Mouse (Mus musculus) cerebellum, adult 18-20 months (tissue): ENCODE measurements at regions not wholly inside any gene's neighbourhood (a gene's known extent, or its start where the extent isn't known, plus 50 kb on each side); places are given as distances from the start of the nearest gene placed in this dataset.
A peak's percentile ranks its signal among the peaks of the same experiment; 100 is the strongest.

Experiments
- DNase-seq, 2 experiments: peaks; one replicate each; pipeline ENCODE4 v3.0.0; 2021

DNA sequence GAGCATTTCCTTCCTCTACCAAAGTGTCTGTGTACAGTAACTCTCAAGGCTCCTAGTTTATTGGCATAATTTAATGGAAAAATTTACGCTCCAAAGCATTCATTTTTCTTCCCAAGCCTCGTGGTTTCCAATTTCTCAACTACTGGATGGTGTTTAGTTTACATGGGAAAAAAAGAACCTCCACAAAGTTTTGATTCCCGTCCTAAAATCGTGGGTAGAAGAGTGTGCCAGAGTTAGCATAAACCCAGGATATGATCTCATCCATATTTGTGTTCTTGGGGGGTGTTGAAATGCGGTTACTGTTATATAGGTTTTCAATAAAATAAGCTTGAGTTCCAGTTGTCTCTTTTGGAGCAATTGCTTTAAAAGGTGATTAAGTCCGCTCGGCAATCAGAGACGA lies 406.2 kb upstream of the Frg1 start:
- DNase-seq: no peak

DNA sequence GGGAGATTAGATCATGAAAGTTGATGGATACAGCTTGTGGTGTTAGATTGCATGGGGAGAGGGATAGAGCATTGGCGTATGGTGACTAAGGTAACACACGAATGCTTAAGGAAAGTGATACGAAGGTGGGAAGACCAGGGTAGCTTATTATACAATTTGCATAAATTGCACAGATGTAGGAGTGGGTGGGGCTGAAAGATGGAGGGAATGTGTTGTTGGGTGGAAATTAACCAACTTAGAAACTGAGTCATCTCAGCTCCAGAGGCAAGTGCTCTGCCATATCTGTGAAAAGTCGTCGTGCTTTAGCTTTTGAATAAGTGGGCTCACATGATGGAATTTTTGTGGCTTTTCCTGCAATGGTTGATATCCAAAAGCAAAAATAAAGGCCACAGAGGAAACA lies 404.8 kb upstream of the Frg1 start:
- no peak for DNase-seq

DNA sequence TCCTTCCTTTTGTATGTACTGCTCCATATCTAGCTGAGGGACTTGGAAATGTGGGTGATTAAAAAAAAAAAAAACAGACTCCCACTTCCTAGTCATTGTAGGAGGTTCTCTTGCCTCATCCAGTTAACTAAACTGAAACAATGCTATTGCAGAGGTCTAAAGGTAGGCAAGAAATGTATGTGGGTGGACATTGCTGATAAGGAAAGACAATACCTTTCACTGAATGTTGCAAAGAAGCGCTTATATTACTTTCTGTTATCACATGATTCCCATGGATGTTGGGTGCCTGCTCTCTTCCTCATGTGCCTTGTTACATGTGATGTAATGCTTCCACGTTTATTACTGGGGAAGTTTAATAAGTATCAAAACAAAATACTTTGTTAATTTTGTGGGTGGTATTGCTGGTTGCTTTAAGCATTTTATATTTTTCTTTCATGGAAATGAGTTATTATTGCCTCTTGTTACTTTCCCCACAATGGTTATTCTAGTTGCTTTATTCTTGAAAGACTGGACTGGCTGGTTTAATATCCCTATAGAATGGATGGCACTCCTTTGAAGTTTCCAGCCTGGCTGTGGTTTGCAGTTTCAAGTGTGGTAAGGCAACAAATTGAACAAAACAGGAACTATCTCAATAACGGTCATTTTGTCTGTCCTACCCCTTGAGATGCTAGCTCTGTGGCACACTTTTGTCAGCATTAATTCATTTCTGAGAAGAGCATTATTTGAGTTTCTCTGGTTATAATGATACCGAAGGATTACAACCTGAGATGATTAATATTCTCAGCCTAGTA lies 403.9 kb upstream of the Frg1 start:
- DNase-seq: no peak

- DNase-seq: no peak
Measured at GRCm38 (mm10) chr8:41818577-41818976, 401.7 kb upstream of the Frg1 start.

DNA sequence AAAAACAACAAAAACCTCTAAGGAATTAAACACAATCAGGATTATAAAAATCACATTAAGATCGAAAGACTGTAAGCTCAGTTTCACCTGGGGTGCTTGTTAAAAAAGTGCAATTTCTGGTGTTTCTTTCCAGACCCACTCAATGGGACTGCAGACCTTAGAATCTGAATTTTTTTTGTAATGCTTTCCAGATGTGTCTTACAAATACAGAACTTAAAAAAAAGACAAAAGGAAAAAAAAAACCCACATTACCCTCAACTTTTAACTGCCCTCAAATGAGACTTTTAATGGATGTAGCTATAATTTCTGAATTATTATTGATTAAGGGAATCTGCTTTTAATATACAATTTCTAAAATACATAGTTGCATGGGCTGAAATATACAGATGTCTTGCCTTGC lies 401.2 kb upstream of the Frg1 start:
- DNase-seq: no peak

DNA sequence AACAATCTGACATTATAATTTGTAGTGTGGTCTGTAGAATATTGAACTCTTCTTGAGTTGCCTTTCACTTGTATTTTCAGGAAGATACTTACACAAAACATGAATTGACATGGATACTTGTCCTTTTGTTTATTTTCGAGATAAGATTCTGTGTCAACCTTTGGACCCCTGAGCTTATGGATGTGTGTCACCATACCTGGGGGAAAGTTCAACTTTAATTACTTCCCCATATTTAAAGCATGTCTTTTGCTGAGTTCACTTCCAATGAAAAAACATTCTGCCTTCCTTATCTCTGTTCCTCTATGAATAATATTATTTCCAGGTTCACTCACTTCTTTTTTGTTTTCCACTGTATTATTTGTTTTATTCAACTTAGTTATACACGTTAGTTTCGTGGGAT lies 398.4 kb upstream of the Frg1 start:
- DNase-seq: no peak

DNA sequence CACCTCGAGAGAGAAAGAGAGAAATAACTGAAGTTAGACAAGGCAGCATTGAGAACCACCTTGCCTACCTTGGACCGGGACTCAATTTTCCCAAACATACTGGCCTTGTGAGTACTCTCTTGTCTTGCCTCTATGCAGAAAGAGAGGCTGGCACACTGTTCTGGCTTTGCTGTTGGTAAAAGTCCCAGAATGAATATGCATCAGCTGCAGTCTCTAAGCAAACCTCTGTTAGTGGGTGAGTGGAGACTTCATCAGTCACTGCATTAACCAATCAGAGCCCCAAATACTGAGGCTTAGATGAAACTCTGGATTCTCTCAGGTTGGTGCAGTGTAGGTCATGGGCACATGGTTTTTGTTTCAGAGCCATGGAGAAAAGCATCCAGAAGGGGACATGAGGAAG lies 378.8 kb upstream of the Frg1 start:
- DNase-seq: no peak

DNA sequence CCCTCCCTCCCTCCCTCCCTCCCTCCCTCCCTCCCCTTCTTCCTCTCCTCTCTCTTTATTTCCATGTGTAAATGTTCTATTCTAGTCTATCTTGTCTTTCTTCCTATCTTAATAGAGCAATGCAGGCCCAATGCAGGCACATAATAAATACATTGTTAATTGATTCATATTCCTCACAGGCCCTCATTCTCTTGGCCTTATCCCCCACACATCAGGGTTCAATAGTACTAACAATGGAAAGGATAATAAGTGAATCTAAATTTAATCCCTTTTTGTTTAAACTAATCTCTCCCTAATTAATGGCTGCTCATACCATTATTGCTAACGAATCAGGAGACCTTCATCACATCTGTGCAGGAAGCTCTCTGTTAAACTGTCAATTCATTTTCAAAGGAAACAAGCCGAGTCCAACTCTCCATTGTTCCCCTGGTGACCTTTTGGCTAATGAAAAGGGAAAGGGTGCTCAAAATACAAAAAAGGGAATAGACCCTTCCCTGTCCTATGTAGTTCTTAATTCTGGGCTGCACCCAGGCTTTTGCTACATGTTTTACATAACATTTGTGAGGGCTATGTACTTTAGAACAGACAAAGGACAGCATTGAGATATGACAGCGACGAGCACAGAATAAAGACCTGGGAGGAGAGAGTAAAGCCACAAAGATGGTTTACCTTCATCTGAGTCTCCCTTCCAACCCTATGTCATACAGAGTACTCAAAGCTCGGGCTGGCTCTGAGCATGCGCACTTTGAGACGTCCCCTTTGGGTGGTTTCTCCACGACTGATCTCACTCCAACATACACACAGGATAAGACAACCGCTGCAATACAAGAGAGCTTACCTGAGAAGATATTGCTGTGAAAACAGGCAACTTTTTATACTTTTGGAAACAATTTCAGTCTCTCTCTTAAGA lies 370.3 kb upstream of the Frg1 start:
- no peak for DNase-seq

DNA sequence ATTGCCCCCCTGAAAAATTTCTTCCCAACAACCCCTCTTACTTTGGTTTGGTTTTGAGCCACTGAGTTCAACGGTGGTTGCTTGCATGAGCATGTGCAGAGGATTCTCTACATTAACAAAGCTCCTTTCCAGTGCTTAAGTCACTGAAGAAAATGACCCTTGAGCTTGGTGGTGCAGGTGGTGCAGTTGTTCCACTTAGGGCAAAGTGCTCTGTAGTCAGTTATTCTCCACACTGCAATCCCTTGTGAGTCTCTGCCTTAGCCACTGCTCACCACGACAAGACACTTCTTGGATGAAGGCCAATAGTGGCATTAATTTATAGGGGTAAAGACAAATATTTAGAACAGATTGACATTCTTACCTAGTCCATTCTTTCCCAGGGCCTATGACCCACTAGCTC lies 369.1 kb upstream of the Frg1 start:
- no peak for DNase-seq

GRCm38 (mm10) chr8:41782837-41783236 lies 366.0 kb upstream of the Frg1 start:
- DNase-seq: no peak

DNA sequence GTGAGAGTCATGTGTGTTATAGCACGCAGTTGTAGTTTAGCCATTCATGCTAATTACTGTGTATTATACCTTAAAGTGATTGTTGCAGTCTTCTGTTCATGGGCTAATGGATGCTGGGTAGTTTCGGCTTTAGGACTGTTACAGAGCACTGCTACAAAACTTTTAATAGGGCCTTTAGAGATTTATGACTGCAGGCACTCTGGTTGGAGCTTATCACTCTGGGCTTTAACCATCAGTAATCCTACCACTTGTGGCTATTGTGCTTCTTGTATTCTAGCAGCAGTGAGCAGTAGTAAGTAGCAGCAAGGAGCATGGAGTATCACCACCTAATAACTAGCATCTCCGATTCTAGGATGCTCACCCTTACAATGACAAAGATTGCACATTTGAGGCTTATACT lies 362.6 kb upstream of the Frg1 start:
- no peak for DNase-seq

DNA sequence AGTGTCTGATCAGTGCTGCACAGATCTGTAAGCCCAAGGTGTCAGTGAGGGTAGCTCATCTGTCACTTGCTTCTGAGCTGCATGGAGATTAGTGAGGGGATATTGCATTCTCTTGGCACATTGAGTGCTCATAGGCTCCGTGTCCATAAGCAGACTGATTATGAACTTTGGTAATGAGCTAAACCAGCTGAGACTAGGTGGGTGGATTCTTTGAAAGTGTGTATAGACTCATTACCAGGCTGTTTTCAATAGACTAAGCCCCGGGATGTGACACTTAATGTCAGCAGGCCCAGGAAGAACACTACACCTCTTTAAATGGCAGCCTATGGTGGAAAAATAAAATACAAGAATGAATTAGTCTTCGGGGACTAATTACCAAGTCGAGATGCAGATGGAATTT lies 354.9 kb upstream of the Frg1 start:
- no peak for DNase-seq

GRCm38 (mm10) chr8:41753481-41753880 lies 336.6 kb upstream of the Frg1 start:
- no peak for DNase-seq

DNA sequence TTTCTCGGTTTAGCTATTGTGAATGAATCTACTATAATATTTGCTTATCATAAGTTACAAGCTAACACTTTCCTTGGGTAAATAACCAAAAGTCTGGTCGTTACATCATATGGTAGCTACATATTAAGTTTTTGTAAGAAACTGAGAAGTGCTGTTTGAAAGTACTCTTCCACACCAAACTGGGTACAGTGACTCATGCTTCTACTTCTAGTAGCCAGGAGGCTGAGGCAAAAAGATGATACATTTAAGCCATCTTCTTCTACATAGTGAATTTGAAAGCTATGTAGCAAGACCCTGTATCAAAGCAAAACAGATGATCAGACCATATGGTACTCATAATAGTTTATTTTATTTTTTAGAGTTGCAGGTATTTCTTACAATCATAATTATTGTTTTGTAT lies 335.8 kb upstream of the Frg1 start:
- no peak for DNase-seq

DNA sequence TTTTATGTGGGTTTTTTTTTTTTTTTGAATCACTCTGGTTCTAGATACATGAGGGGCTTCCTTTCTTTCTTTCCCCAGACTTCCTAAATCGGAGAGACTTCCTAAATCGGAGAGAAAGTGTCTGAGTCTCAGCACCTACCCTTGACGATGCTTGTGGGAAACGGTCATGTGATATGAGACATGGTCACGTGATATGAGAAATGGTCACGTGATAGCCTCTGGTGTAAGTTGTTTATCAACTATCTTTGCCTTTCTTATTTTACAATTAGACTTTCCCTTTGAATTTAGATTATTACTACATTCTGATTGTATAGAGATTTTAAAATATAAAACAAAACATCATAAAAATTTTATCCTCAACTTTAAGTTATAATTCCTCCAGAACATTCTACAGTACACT lies 330.1 kb upstream of the Frg1 start:
- DNase-seq: no peak

DNA sequence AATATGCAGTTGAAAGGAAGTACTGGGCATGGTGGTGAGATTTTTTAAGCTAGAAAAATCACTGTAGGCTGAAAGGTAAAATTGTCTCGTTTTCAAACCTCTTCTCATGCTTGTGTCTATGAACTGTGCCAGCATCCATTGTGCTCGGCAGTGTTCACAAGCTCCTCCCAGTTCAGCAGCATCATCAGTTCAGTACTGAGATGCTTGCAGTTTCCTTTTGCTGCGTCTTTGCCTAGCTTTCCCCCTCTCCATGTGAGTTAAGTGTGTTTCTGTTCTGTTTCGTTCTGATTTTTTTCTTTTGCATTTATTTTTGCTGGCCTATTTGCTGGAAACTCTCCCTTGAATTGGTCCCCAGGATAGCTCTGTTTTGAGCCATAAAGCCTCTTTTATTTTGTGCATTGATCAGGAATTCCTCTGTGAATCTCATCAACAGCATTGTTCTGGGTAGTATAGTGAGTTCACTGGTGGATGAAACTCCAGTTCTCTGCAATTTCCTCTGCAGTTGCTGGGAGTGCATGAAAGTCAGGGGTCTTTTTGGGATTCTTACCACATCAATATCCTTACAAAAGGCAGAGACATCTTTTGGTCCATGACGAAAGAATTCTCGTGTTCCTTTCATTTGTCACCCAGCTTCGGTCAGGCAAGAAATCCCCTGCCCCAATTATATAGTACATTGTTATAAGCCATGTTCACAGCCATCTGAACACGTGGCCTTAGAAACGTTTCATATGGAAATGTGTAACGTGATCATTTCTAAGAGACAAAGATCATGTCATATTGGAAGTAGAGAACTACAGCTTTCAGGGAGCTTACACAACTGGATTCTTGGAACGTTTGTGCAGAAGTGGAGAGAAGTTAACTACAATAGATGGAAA lies 326.2 kb upstream of the Frg1 start:
- no peak for DNase-seq

- DNase-seq: no peak
Measured at GRCm38 (mm10) chr8:41717002-41717401, 300.1 kb upstream of the Frg1 start.

DNA sequence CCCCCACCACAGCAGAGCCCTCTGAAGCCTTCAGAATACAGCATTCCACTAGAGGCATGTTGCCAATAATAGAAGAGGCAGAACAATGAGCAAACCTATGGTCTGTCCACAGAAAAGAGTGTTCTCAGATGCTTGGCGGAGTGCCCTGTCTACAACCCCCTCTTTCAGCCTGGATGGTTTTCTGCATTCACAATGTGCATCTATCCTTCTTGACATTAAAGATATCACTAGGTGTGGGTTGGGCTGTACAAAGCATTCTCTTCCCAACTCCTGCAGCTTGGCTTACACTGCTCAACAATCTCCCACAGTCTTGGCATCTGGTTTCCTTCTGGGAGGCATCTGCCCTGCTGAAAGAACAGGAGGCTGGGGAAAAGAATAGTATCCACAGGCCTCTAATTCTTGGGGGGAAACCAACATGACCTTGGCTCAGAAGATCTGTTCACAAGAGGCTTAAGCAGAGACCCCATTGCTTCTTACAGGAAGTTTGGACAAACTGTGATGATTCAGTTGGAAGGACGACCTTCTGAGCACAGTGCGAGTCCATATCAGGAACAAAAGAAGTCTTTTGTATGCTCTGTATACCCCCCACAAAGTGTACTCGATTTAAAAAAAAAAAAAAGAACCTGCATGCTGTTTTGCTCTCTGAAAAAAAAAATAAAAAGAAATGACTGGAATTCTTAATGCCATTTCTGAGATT lies 296.9 kb upstream of the Frg1 start:
- peak; percentile 11 to 25 for DNase-seq

DNA sequence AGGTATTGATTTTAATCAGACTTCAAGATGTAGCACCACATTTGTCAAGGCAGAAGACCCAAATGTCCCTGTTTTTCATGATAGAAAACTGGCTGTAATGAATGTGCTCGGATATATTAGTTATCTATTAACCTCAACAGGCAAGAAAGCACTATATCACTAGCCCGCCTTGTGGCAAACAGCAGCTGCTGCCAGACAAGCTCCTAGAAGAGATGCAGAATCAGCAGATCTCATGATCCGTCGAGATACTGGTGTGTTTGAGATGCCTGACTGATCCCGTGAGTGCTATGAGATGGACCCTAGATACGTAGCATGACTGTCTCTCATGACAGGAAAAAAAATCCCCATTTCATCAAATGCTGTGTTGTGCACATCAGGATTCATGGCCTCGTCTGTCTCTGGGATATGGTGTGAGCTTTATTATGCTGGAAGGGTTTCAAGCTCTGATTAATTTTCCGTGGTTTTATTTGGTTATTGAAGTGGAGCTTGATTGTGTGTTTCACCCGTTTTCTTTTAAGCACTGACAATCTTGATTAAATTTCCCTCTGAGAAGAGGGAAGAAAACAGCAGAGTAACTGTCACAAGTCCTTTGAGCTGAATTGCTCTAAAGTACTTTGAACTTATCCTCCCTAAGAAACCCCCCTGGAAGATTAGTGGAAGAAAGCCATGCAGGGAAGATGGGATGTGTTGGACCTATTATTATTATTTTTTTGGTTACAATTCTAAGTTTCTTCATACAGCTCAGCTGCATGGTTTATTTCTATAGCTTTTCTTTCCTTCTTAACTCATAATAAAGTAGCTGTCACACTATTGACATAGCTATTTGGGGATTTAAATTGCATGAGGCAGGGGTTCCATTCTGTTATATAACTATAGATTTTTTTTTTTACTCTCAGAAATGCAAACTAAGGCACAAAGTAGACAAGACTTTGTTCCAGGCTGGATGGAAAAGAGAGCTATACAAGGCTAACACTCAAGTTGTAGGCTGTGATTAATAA lies 287.4 kb upstream of the Frg1 start:
- no peak for DNase-seq
